Mouse (Mus musculus) CD4-positive helper T cell, adult 2 months (primary cell): ENCODE data around the gene Fgf6.

ENCODE experiments used
- DNase-seq: peaks from one replicate; pipeline ENCODE4 v3.0.0-alpha.2; 2012; ENCODE audit warnings: low read depth, missing footprints, low spot score

Fgf6 gene

GRCm38 (mm10) chr6:127014906-127015770 is at the start of gene Fgf6:
Gene Fgf6 (plus strand): TSS chr6:127015586.
- no peak for DNase-seq

DNA sequence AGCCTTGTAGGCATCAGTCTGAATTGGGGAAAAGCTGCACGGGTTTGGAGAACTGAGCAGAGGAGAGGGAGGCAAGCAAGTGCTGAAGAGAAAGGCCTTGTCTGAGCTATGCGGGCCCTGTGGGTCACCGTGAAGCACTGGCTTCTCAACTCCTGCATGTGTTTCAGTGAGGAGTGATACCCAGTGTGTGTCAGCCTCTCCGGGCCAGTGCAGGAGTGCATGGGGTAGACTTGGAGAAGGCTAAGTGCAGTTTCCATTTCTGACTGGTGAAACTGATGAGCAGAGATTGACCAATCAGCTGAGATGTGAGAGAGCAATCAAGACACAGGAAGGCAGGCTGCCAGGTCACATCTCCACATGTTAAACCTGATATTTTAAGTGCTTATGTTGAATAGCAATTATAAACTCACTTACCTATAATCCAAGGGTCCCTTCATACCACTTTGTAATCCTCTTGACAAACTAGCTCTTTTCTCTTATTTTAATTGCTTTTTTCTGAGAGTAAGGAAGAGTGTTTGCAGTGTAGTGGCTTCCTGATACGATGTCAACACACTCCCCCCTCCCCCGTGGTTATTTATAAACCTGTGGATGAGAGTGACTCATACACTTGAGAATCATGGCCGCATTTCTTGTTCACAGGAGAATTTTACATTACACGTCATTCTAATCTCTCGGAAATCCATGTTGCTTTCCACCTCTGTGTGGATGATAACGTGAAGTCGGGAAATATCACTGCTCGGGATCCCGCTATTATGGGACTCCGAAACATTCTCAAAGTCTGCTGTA is 49.0 kb upstream of the Fgf6 start:
- no peak for DNase-seq

GRCm38 (mm10) chr6:126981539-126982234 is 33.7 kb upstream of the Fgf6 start:
- no peak for DNase-seq

DNA sequence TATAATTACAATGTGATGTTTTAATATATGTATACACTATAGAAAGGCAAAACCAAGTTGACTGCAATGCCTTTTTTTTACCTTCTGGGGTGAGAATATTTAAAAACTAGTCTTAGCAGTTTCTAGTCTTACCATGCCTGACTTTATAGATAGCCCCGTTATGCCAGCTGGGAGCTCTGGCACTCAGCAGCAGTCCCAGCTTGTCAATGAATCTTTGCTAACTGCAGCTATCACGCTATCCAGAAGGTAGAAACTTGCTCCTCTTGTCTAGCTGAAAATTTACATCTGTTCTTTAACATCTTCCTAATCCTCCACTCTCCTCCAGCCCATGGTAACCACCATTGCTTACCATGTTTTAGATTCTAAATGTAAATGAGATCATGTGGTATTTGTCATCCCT is 21.7 kb upstream of the Fgf6 start:
- DNase-seq, result no peak

DNA sequence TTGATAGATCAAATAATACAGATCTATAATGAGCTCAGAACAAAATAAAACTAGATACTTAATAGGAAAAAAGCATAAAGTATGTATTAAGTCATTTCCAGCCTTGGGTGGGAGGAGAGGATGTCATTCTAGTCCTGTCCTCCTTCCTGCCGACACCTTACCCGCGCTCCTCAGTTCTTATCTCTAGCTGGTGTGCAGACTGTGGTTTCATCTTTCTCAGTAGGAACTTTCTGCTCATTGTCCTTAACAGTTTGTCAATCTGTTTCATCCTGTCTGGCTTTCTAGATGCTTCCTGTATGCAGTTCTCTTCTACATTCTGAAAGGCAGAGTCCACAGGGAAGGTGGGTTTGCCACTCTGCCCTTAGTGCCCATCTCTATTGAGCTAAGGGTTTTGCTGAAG is 19.9 kb upstream of the Fgf6 start:
- DNase-seq, result peak; percentile 50

GRCm38 (mm10) chr6:126996399-126996798 is 19.0 kb upstream of the Fgf6 start:
- DNase-seq, result peak; percentile 7

- DNase-seq, result no peak
Observed at GRCm38 (mm10) chr6:127005646-127006045, 9.7 kb upstream of the Fgf6 start.

DNA sequence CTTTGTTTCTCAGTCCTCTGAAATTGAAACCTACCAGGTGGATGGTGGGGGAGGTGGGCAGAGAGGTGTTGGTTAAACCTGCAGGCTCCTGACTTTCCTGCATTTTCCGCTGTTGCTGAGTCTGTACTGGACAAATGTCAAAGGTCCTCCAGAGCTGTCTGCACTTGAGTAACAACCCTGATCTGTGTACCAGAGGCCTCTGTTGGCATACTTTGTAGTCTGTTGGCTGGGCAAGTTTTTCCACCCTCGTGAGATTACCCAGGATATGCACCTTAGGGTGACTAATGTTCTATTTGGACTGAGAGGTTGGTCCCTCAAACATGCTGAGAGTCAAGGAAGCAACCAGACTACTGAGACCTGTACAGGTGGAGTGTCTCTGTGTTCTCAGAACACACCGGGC is 8.8 kb upstream of the Fgf6 start:
- DNase-seq, result no peak

GRCm38 (mm10) chr6:127010021-127010420 is 5.4 kb upstream of the Fgf6 start:
- no peak for DNase-seq

- DNase-seq, result no peak
Observed at GRCm38 (mm10) chr6:127011947-127012535, 3.3 kb upstream of the Fgf6 start.

- no peak for DNase-seq
Observed at GRCm38 (mm10) chr6:127019254-127019653, 3.9 kb downstream of the Fgf6 start.

- DNase-seq, result no peak
Observed at GRCm38 (mm10) chr6:127020431-127020830, 5.0 kb downstream of the Fgf6 start.

GRCm38 (mm10) chr6:127024836-127025235 is 9.4 kb downstream of the Fgf6 start:
- DNase-seq, result no peak

GRCm38 (mm10) chr6:127034760-127035159 is 19.4 kb downstream of the Fgf6 start:
- DNase-seq, result peak; percentile 50

DNA sequence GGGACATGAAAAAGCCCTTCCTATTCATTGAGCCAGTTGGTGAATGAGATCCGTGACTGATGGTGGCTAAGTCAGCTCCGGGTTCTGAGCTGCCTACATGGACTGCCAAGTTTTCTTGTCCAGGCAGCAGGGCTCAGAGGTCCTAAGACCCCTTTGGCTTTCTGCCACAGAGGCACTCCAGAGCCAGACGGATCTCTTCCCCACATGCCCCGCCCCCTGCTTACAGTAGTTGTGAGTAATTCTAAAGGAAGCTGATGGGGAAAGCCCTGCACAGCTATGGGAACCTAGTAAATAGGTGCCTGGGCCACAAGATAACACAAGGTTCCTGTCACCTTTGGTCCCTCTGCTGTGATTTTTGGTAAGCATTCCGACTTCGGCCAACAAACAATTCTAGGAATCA is 29.5 kb downstream of the Fgf6 start:
- DNase-seq, result no peak

DNA sequence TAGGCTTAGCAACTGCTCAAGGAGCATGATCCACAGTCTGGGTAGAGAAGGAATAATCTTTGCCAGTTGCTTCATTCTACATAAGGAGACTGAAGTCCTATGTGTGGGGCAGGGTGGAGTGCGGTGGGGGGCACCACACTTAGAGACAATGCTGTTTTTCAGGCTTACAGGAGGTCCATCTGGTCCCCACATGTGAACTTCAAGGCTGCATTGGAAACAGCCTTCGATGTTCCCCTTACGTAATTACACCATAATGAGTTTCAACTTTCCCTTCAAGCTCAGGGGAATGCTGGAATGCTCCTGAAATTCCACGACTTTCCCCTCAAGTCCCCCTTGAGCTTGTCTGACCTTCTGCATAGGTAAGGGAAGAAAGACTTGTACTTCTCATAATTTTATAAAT is 35.5 kb downstream of the Fgf6 start:
- no peak for DNase-seq

DNA sequence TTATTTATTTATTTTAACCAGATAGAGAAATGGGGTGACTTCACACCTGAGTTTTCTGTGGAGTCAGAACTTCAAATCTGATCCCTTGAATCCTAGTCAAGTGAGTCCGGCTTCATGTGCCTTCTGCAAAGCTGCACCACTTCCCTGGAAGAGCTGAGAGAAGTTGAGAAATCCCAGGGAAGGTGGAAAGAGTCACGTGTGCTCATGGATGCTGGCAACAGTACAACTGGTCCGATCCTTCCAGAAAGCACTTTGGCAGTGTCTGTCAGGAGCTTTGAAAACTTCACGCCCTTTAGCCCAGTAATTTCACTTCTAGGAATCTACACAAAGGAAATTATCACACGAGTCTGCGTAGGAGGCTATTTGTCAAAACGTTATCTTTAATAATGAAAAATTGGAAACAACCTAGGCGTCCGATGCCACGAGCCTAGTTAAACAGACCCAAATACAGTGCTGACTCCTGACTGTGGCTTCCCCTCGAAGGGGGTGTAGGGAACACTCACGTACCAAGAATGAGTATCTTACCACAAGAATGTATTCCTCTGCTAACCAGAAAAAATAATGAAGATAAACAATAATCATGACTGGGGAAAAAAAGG is 41.7 kb downstream of the Fgf6 start:
- DNase-seq, result no peak

DNA sequence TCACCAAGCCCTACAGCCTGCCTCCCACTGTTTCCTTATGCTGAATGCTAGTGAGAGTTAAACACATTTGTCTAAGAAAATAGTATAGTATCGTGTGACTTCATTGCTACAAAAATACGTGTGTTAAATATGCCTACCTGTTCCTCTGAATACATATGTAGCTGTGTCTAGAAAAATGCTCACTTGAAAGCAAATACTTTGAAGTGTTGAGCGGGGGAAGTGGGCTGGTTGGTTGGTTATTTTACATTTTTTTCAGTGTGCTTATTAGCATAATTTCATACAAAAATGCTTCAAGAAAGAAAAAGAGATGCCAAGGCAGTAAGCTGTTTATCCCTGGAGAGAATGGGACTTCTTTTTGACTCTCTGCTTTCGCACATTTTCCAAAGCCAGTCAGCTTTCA is 44.6 kb downstream of the Fgf6 start:
- no peak for DNase-seq

DNA sequence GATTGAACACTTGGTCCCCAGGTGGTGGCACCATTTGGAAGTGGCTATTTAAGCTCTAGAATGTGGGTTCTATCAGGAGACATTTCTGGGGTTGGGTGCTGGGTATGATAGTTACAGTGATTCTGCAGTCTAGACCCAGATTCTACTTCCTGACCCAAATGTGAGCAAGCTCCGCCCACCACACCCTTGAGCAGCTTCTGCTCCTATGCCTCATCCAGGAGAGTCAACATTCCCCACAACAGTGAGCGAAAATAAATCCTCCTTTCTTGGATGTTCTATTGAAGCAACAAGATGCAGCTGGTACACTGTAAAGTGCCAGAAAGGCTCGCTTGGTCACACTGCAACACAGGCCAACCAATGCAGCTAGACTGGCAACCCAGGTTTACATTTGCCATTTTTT is 48.5 kb downstream of the Fgf6 start:
- DNase-seq, result no peak

- no peak for DNase-seq
Observed at GRCm38 (mm10) chr6:127064815-127065214, 49.4 kb downstream of the Fgf6 start.

- DNase-seq, result no peak
Observed at GRCm38 (mm10) chr6:127072817-127073216, 57.4 kb downstream of the Fgf6 start, which contains the start of gene Fgf23. Gene Fgf23 (plus strand): TSS chr6:127072902.
